Mouse (Mus musculus): ENCODE results near the gene Ubqln1.

DNA sequence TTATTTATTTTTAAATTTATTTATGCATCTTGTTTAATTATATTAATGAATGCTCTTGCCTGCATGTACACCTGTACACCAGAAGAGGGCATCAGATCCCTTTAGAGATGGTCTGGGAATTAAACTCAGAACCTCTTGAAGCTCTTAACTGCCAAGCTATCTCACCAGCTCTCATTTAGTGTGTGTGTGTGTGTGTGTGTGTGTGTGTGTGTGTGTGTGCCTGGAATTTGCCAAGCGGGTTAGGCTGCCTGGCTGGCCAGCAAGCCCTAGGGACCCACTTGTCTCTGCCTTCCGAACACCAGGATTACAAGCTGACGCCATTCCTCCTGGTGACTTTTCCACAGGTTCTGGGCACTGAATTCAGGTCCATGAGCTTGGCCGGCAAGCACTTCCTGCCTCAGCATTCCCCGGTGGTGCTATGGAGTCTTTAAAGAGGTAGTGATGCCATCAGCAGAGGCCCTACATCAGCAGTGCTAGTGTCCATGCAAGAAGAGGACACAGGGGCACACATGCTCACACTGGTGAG is 66.4 kb downstream of the Ubqln1 start:
- TF ChIP-seq POLR2A (IDR thresholded peaks at IDR 0.05; ENCODE audit: extremely low read depth, insufficient read depth, low read length) (no peak), CTCF (IDR thresholded peaks at IDR 0.05; ENCODE audit: extremely low read depth, insufficient read depth, low read length) (peak; percentile 38; the same call in 1 of the 2 replicates)
